Mouse (Mus musculus): ENCODE results near the gene Hrasls5.

Hrasls5 gene

DNA sequence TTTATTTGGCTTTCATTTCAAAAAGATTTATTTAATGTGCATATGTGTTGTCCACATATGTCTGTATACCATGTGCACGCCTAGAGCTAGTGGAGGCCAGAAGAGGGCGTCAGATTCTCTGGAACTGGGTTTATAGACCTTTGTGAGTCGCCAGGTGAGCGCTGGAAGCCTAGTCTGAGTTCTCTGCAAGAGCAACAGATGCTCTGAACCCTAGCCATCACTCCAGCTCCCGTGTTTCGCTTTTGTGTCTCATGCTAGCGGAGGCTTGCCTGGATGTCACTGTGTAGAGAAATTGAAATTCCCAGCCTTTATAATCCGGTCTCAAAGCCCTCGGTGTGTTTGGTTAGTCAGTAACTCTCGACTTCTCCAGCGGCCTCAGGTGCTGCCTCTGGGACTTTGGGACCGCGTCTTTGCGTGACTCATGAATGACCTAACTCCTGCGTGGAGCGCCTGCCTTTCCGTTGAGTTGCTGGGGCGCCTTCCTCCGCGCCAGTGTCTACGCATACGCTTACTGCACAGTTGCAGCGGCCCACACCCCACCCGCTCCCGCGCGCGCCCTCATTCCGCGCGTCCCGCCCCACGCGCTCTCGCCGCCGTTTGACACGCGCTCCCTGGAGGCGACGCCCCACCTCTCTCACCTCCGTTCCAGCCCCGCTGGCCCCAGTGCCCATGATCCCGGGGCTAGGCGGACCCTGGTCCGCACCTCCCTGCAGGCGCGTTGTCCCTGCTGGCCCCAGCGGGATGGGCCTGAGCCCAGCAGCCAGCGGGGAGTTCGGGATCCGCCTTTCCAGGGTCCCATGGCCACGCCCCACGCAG, at the start of gene Hrasls5:
Hrasls5 (plus strand) TSS at position 600 of the 816 bp plus-strand sequence.
- DNase-seq: peak; percentile 58

DNA sequence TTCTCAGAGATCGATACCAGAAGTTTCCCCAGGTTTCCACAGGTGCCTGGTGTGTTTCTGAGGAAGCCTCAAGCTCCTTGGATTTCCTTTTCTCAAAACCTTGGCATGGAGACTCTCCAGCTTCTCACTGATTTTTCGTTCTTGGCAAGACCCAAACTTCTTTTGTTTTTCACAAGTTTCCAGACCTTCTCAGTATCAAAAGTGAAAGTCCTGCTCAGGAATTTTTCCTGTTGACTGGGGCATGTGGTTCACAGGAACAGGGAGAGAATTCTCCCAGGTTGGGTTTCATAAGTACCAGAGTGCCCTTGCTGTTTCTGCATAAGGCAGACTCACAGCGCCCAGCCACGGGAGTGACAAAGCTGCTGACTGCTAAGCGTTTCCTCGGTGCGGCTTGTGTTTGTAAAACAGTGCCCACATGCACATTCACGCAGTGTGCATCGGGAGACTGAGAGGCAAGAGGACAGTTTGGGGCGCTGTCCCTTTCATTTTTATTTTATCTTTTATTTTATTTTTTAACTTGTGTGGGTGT, 49.7 kb upstream of the Hrasls5 start:
- DNase-seq: peak; percentile 17

DNA sequence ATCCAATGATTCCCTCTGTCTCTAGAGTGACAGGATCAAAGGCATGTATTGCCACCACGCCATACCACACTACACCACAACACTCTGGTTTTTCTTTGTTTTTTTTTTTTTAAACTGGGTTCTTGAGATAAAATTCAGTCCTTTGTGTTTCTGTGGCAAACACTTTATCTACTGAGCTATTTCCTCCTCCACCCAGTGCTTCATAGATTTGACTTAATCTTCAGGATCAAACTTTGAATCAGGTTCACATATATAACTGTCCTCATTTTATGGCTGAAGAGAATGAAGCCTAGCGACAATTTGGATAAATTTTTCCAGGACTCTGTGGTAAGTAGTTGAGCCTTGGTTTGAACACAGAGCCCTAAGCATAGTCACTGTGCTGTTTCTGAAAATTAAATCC, 48.7 kb upstream of the Hrasls5 start:
- no peak for DNase-seq

DNA sequence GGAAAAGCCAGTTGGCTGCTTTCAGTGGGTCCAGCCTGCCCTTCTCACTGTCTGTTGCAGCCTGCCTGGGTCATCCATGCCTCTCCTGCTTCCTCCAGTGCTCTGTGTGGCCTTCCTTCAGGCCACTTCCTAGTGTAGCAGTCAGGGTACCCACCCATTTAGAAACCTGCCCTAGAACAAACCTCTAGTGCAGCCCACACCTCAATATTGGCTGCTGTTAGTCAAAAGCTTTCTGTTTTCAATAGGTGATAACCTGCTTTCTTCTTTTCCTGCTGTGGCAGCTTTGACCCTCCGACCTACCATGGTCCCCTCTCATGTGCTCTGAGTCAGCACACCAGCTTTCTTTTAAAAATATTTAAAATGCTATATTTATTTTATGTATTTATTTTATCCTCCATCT, 47.9 kb upstream of the Hrasls5 start:
- DNase-seq: no peak

DNA sequence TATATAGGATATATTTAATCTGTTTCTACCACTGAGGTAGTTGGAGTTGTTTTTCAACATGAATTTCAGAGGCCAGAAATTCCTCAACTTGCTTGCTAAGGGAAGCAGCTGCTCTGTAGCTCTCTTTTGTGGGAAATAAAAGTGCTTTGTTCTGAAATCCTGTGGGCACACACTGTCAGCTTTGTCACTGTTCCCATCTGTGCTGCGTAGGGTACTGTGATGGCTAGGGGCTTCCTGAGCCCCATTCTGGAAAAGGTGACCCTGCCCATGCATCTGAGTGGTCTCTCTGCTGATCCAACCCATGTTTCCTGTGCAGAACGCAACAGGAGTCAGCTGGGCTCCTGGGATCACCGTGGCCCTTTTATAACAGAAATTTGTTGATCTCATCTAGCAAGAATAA, 45.5 kb upstream of the Hrasls5 start:
- DNase-seq: no peak

DNA sequence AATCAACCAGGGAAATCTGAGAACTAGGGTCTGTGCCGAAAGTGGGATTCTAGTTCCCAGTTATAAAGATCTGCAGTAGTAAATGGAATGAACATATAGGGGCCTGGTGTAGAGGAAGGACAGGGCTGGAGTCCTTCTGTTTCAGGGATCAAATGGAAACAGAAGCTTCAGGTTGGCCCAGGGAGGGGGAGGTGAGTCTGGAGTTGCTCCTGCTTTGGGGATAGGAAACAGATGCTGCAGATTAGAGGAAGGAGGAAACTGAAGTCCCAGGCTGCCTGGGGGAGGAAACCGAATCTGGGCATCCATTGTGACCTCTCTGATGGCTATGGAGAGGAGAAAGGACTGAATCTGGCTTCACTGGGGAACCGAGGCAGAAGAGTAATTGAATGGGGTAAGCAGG, 44.0 kb upstream of the Hrasls5 start:
- no peak for DNase-seq

DNA sequence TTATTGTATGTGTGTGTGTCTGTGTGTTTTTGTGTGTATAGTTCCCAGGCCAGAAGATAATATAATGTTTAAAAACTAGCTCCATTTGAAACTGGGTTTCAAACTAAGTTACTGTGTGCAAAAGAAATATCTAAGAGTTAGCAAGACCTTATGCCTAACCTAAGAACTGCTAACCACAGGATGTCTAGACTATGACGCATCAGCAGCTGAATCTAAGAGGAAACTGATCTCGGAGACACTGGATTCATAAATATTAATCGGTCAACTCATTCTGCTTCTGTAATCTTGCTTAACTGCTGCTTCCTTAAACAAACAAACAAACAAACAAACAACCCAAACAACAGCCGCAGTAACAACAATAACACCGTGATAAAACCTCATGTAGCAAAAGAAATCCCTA, 42.7 kb upstream of the Hrasls5 start:
- DNase-seq: no peak

DNA sequence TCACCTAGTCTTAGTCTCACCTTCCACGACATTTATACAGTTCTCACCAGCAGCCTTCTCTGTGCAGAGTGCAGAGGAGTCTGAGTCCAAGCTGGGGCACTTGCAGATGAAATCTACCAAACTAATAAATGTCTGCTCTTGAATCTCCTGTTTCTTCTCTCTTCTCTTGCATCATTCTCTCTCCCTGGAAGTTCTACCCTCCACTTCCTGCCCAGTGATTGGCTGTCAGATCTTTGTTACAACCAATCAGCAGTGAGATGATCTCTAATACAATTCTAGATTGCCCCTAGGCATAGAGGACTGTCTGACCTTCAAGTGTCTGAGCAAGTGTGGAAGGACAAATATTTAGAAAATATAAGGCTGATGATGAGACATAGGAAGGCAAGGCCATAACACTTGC, 36.2 kb upstream of the Hrasls5 start:
- no peak for DNase-seq

DNA sequence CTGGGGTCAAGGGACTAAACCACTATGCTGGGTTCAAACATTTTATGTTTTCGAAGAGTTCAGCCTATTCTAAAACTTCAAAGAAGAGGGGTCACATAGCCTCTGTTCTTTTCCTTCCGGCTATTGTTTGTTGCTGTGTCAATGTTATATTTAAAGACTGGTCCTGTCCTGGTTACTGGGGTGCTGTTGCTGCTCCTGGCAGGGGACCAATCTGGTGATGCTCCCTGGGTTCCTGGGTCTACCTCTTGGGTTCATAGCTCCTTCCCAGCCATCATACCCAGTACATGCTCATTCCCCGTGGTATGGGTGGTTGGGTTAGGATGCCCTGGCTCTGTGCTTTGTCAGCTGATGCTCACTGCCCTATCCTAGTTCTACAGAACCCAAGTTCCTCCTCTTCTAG, 34.6 kb upstream of the Hrasls5 start:
- no peak for DNase-seq

DNA sequence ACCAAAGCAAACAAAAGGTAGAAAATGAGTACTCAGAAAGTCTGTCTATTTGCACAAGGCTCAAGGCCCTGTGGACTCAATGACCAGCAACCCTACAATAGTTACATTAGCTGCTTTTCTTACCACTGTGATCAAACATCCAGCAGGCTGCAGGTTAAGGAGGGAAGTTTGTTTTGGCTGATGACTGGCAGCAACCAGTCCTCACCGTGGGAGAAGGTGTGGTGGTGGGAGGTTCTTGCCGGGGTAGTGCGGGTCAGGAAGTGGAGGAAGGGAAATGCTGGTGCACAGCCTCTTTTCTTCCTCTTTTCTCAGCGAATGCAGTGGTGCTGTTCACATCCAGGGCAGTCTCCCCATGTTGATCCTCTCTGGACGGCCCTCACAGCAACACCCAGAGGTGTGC, 31.3 kb upstream of the Hrasls5 start:
- no peak for DNase-seq

DNA sequence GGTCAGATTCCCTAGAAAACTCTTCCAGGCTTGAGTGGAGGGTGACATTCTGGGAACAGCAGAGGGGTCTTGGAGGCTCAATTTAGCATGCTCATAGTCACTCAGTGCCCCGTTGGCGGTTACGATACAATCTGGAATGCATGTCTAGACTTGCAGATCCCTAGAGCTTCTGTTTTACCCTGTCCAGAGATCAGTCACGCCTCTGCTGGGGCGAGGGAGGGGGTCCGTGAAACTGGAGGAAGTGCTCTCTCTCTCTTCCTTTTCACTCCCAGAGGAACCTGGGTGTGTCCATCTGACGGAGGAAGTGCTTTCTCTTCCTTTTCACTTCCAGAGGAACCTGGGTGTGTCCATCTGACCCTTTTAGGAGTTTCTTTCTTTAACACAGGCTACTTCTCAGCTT, 29.2 kb upstream of the Hrasls5 start:
- no peak for DNase-seq

DNA sequence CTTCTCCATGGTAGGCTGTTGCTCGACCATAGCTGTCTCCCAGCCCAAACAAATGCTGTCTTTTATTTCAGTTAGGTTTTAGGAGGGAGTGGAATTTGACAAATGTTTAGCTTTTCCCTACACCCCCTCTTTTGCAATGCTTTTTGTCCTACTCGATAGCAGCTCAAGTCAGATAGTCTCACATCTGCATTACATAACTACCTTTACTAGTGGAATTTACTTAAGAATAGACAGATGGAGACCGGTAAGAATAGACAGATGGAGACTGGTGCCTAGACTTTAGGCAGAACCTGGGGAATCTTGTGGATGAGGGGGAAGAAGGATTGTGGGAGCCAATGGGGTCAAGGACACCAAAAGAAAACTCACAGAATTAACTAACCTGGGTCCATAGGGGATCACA, 28.7 kb upstream of the Hrasls5 start:
- no peak for DNase-seq

DNA sequence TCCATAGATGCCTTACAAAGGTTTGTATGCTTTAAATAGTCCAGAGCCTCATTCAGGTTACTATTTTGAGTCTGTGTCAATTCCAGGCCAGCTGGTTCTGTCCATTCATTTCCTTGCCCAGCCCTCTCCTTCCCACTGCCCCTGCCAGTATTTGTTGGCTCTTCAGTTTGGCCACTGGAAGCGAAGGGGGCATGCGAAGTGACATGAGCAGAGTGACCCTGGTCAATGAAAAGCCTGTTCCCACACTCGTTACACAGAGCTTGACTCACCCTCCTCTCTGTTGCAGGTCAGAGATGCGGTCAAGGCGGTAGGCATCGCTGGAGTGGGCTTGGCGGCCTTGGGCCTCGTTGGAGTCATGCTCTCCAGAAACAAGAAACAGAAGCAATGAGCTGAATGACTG, 27.1 kb upstream of the Hrasls5 start:
- DNase-seq: no peak

DNA sequence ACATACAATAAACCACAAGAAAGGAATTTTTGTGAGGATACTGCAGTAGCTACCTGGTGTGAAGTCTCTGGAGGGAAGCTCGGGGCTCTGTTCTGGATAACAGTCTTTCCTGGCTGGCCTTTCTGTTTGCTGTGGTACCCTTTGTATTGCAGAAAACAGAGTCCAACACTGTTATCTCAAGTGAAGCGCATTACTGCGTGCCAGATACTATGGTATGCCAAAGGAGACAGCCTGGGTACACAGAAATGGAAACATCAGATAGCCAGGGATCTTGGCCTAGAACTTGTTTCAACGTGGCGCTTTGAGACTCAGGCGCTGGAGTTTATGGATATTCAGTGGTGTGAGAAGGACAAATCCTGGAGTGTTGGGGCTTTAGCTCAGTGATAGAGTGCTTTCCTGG, 26.6 kb upstream of the Hrasls5 start:
- DNase-seq: no peak

DNA sequence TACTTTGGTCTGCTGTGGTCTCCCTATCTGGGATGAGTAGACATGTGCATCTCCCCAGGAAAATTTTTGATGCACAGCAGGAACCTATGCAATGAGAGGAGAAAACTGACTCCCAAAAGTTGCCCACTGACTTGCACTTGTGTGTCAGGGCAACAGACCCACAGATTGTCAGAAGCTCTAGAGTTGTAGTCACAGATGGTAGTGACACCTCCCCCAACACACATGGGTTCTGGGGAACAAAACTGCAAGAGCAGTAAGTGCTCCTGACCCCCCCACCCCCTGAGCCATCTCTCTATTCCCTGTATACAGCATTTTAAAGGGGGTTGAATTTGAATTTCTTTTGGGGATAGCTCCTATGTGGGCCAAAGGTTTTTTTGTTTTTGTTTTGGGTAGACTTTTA, 21.5 kb upstream of the Hrasls5 start:
- no peak for DNase-seq

DNA sequence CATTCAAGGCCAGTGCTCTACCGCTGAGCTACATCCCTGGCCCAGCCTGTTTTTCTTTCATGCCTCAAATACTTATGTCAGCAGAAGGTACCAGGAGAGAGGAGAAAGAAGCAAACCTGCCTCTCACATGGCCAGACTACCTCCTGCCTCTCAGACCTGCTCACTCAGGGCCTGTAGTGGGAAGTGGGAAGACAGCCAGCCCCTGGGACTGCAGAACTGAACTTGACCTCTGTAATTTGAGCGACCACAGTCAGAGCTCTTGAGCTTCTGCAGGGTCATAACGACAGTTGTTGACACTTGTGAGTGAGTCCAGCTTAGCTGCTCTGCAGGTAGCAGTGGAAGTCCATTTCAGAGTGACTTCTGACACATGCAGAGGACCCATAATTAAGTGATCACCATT, 20.3 kb upstream of the Hrasls5 start:
- no peak for DNase-seq

DNA sequence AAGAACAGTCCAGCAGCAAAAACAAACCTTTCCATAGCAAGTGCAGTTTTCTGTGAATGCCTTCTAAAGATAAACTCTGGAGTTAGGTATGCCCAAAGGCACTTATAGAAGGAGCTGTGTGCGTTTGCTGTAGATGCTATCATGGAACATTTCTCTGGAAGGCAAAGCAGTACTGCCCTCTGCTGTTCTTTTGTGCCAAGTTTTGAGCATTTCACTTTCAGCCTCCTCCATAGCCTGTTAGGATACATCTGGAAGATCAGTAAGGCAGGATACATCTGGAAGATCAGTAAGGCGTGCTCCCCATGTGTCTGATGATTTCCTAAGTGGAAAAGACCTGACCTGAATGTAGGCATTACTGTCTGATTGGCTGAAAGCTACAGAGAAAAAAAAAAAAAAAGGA, 16.8 kb upstream of the Hrasls5 start:
- DNase-seq: peak; percentile 29

DNA sequence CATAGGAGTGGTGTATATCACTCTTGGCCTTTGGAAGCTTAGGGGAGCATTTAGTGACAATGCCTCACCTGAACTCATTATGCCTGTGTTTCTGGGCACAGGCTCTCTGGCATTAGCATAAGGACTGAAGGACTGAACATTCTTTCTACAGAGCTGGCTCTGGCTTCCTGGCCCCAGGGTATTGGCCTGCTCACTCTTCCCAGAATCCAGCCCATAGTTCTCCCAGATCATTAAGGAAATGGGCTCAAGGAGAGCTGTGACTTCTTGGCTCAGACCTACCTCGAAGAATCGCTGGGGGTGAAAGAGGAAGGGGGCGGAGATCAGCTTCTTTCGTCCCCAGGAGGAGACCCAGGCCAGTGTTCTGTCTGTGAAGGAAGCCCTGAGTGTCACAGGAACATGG, 13.9 kb upstream of the Hrasls5 start:
- DNase-seq: no peak

DNA sequence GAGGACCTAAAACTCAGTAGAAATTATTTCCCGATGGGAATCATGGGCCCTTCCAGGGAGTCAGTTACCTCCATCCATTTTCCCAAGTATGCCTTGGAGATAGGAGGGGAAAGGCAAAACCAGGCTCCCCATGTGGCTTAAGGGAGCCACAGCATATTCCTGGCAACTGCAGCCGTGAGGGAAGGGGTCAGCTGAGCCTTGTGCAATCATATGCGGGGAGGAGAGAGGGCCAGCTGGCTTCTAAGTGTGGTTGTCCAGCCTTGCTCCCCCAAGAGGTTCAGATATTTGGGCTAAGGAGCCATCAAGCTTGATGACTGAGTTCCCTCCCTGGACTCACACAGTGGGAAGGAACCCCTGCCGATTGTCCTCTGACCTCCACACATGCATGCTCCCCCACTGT, 10.8 kb upstream of the Hrasls5 start:
- no peak for DNase-seq

DNA sequence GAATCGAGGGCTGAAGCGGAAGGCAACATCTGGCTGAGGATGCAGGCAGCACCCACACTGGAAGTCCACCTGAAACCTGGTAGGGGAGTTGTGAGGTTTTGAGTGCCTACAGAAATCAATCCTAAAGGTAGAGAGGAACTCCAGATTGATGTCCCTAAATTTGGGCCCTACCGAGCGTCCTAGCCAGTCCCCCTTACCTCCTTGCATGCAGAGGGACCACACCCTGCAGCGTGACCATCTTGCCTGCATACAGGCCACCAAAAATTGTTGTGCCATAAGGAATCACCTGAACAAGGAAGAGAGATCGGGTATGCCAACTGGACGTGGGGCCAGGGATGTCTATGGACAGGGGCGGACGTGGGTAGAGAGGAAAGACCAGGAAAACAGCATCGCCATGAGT, 8.2 kb upstream of the Hrasls5 start:
- DNase-seq: no peak

DNA sequence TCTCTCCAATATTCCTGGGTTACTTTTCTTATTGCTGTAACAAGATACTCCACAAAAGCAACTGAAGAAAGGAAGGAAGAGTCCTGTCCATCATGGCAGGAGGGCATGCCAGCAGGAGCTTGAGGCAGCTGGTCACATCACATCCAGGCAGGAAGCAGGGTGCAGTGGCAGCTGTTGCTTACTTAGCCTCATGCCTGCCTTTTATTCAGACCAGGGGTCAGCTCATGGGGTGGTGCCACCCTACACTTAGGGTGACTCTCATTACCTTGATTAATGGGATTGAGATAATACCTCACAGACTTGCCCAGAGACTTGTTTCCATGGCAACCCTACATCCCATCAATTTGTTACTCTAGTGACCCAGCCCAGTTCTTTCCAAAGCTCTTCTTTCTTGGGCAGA, 7.3 kb upstream of the Hrasls5 start:
- DNase-seq: no peak

DNA sequence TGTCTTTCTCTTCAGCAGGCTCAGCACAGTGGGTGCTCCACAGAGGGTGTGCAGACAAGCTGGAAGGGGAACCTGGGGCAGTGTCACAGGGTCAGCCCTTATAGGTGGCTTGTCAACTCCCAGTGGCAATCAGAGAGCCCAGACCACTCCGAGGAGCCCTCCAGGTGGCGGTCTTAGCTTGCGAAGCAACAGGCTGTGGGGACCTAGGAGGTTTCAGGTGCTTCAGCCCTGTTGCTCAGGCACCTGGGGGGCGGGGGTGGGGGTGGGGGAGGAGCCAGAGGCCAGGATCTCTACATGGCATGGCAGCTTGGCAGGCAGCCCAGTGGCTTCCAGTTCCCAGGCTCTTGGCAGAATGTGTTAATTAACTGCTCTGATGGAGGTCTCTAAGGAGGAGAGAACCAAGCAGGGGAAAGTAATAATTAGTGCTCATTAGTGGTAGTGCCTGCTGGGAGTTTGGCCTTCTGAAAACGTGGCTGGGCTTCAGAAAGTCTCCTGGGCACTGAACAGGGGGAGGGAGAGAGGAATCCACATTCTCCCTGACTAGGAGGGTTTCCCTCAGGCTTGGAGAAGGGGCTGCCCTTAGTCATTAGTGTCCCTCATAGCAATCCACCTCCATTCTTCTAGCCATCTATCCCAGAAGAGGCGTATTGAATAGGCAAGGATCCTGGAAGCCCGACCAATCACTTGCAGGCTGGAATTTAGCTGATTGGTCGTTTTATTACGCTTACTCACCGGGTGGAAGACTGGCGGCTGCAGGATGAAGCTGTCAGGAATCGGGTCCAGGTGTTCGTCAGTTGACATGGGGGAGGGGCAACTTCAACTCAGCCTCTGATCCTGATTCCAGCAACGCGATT, 6.2 kb upstream of the Hrasls5 start:
- DNase-seq: peak; percentile 71

DNA sequence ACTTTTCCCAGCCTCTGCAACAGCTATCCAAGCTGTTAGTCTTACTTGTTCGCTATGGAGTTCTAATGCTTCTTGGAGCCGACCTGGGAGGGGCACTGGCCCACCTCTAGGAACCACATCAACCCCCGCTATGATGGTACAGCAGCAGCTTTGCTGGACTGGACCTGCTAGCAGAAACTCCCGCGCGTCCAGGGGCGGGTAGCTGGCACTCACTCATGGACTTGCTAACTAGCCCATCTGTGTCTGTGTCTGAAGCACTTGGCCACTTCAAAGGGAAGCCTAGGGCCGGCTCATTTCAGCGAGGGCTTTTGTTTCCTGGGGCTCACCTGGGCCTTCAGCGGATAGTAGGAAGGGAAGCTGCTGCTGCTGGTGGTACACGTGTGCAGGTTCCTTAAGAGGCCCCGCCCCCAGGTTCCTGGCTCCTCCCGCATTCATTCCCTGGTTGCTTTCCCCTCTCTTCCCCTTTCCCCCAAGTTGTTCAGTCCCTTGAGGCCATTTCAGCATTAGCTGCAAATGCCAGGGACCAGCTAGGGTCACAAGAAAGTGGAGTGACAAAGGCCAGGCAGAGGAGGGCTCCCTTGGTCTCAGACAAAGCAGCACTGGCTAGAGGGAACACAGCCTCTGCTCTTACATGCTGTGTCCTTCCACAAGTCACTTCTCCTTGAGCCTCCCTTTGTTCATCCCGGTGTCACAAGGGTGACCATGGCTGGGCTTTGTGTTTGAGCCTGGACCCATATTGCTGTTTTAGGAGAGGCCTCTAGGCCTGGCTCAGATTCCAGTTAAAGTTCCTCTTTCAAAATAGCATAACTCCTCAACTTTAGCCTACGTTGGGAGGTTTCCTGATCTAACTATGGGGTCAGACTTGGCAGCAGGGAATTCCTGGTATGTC, 5.3 kb upstream of the Hrasls5 start, which contains the start of gene Lgals12:
Lgals12 (minus strand) TSS at position 393 of the 889 bp plus-strand sequence.
- DNase-seq: peak; percentile 30
